Mouse (Mus musculus) brain, embryonic 18.5 days (tissue): ENCODE measurements around the gene Ipo13.

ENCODE experiments used
- DNase-seq: peaks from one replicate; pipeline ENCODE4 v3.0.0-alpha.2; 2012; ENCODE audit warnings: low read depth, low spot score

Gene Ipo13

DNA sequence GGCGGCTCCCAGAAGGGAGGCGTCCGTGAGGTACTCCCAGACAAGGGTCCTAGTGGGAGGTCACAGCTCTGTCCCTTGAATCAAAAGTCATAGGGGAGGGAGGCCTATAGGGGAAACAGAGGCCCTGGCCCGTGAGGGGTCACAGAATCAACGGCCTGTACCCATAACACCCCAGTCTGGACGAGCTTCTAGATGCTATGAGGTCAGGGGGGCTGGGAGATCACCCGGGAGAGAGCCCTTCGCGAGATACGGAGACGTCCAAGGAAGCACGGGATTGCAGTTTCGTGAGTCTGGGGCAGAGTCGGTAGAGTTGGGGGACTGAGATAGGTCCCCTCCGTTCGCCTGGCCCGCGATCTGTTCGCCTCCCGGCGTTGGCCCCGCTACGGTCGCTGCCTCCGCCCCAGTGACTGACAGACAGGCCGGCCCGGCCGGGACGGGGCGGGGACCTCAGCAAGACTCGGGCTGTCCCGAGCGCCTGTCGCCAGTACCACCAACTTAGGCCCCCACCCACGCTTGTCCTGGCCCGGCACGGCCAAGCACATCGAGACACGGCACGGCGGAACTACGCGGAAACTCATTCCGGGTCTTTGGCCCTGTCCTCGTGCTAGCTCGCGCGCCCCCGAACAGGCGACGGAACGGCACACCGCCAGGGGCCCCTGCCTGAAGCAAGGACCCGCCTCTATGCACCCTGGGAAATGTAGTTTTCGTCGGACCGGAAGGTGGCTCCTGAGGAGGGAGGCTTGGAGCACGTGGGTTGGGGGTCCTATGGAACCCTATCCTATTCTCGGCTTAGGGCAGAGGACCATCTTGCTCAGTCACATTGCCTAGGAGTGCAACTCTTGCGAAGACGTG, at the start of gene Ipo13:
TSS of gene Ipo13 (minus strand) at position 409 of the 852 bp plus-strand sequence.
- peak; percentile 88 for DNase-seq

- no peak for DNase-seq
These were observed 42.7 kb upstream of the Ipo13 start for GRCm38 (mm10) chr4:117957492-117957891.

DNA sequence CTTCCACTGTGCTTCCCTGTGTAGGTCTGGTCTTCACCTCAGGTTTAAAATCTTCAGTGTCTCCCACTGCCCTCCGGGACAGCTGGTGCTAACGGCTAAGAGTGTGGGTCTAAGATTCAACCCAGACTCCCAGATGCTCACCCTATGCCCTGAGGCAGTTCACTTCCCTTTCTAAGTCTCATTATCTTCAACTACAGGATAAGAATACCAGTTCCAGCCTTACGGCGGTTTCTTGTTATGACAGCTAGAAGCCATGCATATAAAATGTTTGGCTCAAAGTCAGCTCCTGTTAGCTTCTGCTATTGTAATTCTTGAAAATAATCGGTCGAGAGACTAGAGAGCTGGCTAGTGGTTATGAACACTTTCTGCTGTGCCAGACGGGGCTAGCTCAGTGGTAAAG, 32.7 kb upstream of the Ipo13 start:
- DNase-seq = no peak

DNA sequence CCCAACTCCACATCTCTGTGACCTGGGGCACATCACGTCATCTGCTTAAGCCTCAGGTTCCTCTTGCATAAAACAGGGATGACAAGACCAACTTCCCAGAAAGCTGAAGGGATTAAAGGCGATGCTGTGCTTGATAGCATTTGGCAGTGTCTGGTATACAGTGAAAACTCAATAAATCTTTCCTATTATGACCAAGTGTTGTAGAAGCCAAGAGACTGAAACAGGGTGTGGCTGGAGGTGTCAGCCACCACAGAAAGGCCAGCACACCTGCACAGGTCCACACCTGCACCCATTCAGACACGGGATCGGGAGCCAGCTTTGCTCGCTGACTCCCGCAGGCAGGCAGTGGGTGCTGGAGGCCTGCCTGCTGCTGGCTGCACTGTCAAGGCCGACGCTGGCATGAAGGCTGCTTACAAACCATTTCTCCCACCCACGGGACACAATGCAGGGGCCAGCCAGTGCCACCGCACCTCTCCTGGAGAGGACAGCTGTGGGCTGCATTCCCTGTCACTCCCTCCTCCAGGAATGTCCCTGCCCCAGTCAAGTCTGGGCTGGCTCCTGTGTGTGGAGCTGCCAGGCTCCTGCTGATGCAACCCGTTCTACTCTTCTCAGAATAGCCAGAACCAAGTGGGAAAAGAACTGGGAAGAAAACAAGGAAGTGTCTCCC, 32.0 kb upstream of the Ipo13 start:
- DNase-seq = no peak

DNA sequence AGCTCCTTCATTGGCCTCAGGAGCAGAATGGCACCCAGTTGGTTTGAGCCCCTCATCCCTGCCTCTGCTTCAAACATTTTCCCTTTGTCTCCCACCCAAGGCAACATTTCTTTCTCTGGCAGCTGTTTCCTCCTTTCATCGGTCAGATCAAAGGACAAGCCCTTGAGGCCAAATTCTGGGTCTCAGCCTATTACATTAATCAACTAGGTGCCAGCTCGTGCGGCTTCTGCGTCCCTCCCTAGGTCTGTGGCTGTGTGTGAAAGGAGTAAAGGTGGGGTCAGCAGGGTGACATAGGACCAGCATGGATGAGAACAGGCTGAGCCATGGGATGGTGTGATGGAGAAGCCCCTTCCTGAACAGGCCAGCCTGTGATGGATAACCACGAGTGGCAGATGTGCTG, 28.5 kb upstream of the Ipo13 start:
- DNase-seq = no peak

DNA sequence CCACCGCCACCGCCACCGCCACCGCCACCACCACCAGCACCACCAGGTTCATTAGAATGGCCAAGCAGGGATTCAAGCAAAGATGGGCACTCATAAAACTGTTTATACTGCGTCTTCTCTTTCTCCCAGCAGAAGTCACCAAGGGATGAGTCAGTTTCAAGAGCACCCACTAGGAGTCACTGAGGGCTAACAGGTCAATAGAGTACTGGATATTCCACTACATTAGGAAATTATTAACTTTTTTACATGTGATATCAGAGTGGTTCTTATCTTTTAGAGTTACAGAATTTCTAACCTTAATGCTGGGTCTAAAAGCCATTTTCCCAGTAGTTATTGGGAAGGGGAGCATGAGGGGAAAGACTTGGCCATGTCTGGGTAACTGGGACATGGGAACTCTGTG, 22.2 kb upstream of the Ipo13 start:
- DNase-seq = no peak

- DNase-seq = no peak
These were observed 19.3 kb upstream of the Ipo13 start for GRCm38 (mm10) chr4:117934081-117934480.

DNA sequence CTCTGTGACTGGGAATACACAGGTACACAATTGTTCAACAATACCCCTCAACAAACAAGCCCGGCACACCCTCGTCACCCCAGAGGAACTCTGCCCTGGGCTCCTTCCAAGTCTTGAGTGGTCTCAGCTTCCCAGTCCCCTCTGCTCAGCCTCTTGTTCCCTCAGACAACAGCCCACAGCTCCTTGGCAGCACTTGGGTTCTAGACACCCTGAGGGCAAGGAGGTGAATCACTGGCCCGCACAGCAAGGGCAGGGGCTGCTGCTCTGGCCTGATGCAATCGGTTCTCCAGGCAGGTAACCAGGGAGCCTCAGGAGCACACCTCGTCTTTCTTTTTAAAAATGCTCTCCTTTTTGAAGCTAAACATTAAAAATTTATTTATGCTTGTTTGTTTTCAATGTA, 18.4 kb upstream of the Ipo13 start:
- no peak for DNase-seq

DNA sequence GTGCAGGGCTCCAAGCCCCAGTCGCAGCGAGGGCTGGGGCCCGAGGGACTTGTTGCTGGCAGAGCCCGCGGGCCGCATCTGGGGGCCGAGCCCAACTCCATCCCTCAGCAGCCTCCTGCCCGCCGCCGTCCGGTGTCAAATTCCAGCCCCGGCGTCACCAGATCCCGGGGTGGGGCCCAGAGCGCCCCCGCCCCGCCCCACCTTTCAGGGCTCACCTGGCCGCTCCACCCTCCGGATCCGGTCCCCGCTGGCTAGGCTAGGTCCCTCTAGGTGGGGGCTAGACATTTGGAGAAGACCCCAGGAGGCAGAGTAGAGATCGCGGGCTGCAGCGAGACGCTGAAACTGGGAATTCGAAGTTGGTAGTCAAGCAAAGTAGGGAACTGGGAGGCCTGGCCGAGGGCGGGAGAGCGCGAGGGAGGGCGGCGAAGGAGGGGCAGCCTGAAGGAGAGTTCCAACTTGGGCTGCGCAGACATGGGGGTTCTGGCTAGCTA, 14.6 kb upstream of the Ipo13 start, which contains the start of gene Artn:
TSS of gene Artn (minus strand) at position 373 of the 491 bp plus-strand sequence.
- no peak for DNase-seq

GRCm38 (mm10) chr4:117928699-117929241, 14.0 kb upstream of the Ipo13 start:
- DNase-seq = no peak

DNA sequence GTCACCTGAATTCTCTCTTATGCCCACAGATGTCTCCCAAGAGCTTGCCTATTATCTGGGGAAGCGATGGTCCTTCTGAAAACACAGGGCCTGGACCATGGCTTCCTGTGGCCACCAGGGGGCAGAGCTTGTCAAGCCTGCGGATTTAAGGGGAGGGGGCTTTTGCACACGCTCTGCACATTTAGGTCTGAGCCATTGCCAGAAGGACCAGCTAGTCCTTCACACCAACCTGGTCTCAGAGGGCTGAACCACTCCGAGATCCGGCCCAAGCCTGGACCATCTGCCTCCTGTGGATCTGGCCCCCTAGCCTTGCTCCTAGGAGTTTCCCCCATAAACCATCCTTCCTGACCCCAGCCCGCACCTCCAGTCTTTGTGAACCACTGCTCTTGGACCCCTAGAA, 13.4 kb upstream of the Ipo13 start:
- DNase-seq = no peak

DNA sequence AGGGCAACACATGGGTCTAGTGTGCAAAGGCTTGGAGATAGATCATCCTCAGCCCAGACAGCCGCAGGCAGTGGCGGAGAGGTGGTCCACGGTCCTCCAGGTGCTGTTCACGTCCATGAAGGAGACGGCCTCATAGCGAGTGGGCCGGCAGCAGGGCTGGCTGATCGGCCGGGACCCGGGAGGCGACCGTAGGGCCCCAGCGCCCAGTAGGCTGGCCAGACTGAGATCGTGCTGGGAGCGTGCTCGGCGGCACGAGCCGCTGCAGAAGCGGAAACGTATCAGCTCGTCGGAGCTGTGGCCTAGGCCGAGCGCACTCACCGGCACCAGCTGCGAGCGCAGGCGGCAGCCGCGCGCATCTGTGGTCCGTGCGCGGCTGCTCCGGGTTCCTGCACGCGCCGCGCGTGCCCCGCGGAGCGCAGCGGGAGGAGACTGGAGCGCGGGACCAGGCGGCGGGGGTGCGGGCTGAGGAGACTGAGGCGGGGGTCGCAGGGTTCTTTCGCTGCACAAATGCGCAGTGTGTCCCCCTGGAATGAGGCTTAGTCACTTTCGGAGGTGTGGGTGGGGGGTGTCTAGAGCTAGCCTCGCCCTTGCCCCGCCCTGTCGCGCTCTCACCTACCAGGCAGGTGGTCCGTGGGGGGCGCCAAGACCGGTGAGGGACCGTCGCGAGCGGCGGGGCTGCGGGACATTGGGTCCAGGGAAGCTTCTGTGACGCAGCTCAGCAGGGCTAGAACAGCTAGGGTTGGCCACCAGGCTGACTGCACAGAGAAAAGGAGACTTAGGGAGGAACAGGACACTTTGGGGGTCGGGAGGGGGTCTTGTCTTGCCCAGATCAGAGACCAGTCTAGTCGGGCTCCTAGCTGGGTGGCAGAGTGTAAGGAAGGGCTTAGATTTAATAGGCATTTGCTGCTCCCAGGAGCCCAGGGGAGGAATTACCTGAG, 12.0 kb upstream of the Ipo13 start:
- DNase-seq = no peak

- DNase-seq = no peak
These were observed 10.1 kb upstream of the Ipo13 start for GRCm38 (mm10) chr4:117924916-117925315.

DNA sequence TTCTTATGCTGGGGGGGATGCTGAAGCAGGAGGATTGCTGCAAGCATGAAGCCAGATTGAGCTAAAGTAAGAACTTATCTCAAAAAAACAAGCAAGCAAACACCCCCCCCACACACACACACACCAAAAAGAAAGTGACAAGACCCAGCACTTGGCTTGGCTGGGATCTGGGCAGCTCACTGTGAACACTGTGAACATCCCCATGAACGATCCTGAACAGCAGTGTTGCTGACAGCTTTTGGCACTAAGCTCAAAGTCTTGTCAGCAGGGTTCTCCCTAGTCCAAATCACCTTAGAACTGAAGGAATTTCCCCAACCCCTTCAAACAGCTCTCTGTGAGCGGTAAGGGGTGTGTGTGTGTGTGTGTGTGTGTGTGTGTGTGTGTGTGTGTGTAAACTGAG, 8.7 kb upstream of the Ipo13 start:
- DNase-seq = no peak

GRCm38 (mm10) chr4:117921358-117921757, 6.6 kb upstream of the Ipo13 start:
- DNase-seq = no peak

DNA sequence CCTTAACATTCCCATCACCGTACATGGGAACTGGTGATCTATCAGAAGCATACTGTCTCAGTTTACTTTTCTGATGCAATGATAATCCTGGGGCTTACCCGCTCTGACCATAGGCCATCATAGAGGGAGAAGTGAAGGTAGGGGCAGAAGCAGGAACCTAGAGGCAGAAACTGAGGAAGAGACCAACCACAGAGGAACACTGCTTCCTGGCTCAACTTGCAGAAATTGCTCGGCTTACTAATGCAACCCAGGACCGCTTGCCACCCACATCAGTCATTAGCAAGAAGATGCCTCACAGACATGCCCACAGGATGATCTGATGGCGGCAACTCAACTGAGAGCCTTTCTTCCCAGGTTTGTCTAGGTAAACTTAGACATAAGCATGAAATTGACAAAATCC, 4.0 kb upstream of the Ipo13 start:
- DNase-seq = no peak

- DNase-seq = no peak
These were observed 3.5 kb upstream of the Ipo13 start for GRCm38 (mm10) chr4:117918261-117918660.

GRCm38 (mm10) chr4:117917847-117918246, 3.0 kb upstream of the Ipo13 start:
- DNase-seq = no peak

DNA sequence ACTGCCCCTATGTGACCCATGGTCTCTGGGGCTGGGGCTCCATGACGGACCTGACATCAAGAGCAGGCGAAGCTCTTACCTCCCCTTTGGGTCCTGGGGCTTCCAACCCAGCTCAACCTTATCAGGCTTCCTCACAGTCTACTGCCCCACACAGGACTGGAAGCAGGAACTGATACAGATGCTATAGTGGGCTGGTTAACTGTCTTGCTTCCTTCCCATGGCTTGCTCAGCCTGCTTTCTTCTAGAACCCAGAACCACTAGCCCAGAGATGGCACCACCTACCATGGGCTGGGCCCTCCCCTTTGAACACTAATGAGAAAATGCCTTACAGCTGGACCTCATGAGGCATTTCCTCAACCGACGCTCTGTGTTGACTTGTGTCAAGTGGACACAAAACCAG, 2.6 kb upstream of the Ipo13 start:
- DNase-seq = no peak

DNA sequence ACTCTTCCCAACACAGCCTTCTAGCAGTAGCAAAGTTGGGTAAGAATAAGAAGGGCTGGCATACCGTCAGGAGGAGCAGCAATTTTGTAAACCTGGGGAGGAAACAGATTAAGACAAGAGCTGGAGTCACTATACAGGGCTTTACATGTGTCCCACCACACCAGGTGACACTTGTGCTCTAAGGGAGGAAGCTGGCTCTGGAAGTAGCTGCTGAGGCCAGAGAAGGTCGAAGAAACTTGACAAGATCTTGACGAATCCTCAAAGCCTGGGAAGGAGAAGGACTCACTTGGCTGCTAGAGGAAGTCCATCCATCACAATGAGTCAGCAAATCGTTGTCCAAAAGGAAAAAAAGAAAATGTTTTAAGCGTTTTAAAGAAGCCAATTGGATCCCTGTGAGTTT, 1.6 kb upstream of the Ipo13 start:
- no peak for DNase-seq

DNA sequence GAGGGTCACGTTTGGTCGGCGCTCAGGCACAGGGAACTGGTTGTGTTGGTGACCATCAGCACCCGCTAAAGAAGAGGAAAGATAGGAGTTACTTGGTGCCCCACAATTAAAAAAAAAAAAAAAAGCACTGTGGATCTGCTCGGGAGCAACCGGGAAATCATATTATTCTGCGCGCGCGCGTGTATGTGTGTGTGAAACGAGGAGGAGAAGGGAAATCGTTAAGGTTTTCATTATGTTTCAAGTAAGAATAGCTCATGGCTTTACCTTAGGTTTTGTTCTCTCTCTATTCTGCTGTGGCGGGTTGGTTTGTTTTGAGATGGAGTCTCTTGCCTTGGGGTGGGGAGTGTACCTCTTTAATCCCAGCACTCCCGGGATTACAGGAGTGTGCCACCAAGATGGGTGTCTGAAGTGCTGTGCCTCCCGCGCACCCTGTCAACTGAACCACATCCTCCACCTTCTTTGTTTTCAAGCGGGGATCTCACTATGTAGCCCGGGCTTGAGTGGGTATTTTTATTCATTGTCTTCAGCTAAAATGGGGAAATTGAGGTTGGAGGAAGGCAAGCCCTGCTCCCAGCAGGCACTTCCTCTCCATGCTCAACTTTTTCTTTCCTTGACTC, 798 bp upstream of the Ipo13 start:
- DNase-seq = no peak
